Mouse (Mus musculus) lung, postnatal 0 days (tissue): ENCODE results near the gene Ptpn3. TPM values are rescaled to one million over a fixed set of nuclear protein-coding genes. Genes with fewer than 3 reads are reported as not detected.
"Not testable (repeated sequence)": the region's sequence is repeated elsewhere in the genome, so short reads cannot be mapped to it uniquely, and the experiment has no call there.

Experiments used
- ATAC-seq: fragments of 200-750 bp; cut with Nextera tagmentation; 2 replicates; pipeline ENCODE4 v1.8.0; 2017; ENCODE audit warnings: moderate library complexity
- DNase-seq: peaks from one replicate; pipeline ENCODE4 v3.0.0-alpha.2; 2016; ENCODE audit warnings: low spot score
- H3K27ac ChIP-seq: fragments of 300-500 bp; sonication (generic); 2 replicates; pipeline ENCODE4 v1.5.1; 2014; ENCODE audit warnings: antibody characterized with exemption, mild to moderate bottlenecking, low read length, mixed read lengths
- H3K27me3 ChIP-seq: fragments of 300-500 bp; sonication (generic); replicated peaks from 2 replicates; pipeline ENCODE4 v1.6.1; 2014; ENCODE audit warnings: low read length, mixed read lengths; ENCODE audit not compliant: insufficient read depth
- H3K36me3 ChIP-seq: fragments of 300-500 bp; sonication (generic); 2 replicates; pipeline ENCODE4 v1.6.1; 2014; ENCODE audit warnings: low read length, mixed read lengths; ENCODE audit not compliant: insufficient read depth
- H3K4me1 ChIP-seq: fragments of 300-500 bp; sonication (generic); 2 replicates; pipeline ENCODE4 v1.6.1; 2014; ENCODE audit warnings: antibody characterized with exemption, low read depth, low read length, mixed read lengths; ENCODE audit not compliant: insufficient read depth
- H3K4me2 ChIP-seq: fragments of 300-500 bp; sonication (generic); replicated peaks from 2 replicates; pipeline ENCODE4 v1.6.1; 2014; ENCODE audit warnings: low read depth, mild to moderate bottlenecking, low read length, moderate library complexity, mixed read lengths
- H3K4me3 ChIP-seq: fragments of 300-500 bp; sonication (generic); 2 replicates; pipeline ENCODE4 v1.5.1; 2014; ENCODE audit warnings: low read depth, low read length
- H3K9ac ChIP-seq: fragments of 300-500 bp; sonication (generic); replicated peaks from 2 replicates; pipeline ENCODE4 v1.6.1; 2014; ENCODE audit warnings: low read depth, mild to moderate bottlenecking
- H3K9me3 ChIP-seq: fragments of 300-500 bp; sonication (generic); 2 replicates; pipeline ENCODE4 v1.6.1; 2016; ENCODE audit warnings: low read length, mixed read lengths
- CTCF ChIP-seq: IDR thresholded peaks from 2 replicates; pipeline ENCODE4 v1.5.1; 2016; ENCODE audit warnings: antibody characterized with exemption, mild to moderate bottlenecking
- EP300 ChIP-seq: IDR thresholded peaks from 2 replicates; pipeline ENCODE4 v1.6.1; 2016; ENCODE audit warnings: antibody characterized with exemption, mild to moderate bottlenecking, control low read depth
- WGBS: fragments of 180-500 bp; shearing (Covaris S2); extraction: QIAGEN DNeasy Blood & Tissue Kit; methylation state at CpG from one replicate; pipeline ENCODE4 v1.1.7; 2014; 5-methylcytosine and 5-hydroxymethylcytosine counted together
- polyA plus RNA-seq: library from polyadenylated mRNA; unstranded; fragments of >200 nt; fragmentation: Nextera tagmentation; extraction: Ambion mirVana; gene quantifications from 2 replicates; pipeline ENCODE4 v1.2.1, GENCODE M21; 2015

Gene Ptpn3
- polyA plus RNA-seq, 1 experiment from 2014 or later: 4.7 TPM

DNA sequence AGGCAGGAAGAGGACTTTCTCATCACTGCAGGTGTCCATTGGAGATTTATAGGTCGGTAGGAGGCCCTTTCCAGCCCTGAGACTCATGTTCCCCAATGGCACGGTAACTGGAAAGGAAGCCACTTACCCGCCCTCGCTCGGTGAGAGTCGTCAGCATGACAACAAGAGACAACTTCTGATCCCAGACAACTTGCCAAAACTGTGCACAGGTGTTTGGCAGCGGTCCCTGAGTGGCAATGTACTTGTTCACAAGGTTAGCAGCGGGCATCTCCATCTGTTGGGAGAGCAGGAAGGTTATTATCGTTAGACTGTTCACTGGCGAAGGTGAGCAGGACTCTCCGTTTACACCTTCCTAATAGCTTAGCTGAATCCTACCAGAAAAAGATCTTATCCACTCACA lies 96.9 kb downstream of the Ptpn3 start:
- no peaks in the 10 kb centered on the region for H3K4me1 ChIP-seq
- no peak overlapping the region for H3K4me3 ChIP-seq
- 79% methylated on average over 11 of the region's 11 CpGs for WGBS
- DNase-seq: no peak
- H3K9ac ChIP-seq: no peak overlapping the region
- H3K4me2 ChIP-seq: no peak overlapping the region
- H3K9me3 ChIP-seq: no peaks in the 10 kb centered on the region
- no peak overlapping the region for H3K27ac ChIP-seq
- no peak for ATAC-seq
- TF ChIP-seq EP300 (no peak), CTCF (no peak)
- H3K36me3 ChIP-seq: no peaks in the 10 kb centered on the region
- H3K27me3 ChIP-seq: no peaks in the 10 kb centered on the region

DNA sequence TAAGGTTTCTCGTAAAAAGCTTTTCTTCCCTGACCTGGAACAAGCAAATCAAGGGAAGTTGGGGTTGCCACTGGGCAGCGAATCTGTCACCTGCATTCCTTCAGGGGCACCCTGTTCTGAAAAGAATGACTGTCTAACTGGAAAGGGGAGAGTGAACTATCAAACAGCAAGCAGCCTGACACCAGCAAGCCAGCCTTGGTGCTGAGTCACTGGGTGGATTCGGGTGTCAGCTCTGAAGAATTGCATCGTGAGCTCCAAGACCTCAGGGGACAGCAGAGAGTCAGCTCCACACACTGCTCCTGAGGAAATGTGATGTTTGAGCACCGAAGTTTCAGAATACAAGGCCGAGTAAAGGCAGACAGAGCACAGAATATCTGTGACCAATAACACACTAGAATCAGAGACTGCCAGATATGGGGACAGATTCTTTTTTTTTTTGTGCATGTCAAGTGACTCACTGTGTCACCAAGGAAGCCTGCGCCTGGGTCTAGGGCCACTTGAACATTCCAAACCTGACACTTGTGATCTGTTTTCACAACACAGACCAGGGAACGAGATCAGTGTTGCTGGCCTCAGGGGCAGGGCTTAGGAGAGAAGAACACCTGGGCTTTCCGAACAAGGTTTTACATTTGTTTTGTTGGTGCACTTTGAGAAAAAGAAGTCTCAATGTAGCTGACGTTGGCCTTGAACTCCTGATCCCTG lies 98.8 kb downstream of the Ptpn3 start:
- Histone ChIP-seq H3K4me2 (no peak overlapping the region), H3K4me3 (no peak overlapping the region), H3K4me1 (no peaks in the 10 kb centered on the region), H3K27ac (peak overlapping the region; percentile 84), H3K9ac (no peak overlapping the region), H3K36me3 (no peaks in the 10 kb centered on the region), H3K27me3 (no peaks in the 10 kb centered on the region), H3K9me3 (no peaks in the 10 kb centered on the region)
- DNase-seq (peak; percentile 89), ATAC-seq (peak; percentile 97)
- TF ChIP-seq CTCF (peak; percentile 42; the same call in 1 of the 2 replicates), EP300 (peak; percentile 76; the same call in 1 of the 2 replicates)
- WGBS: 38% methylated on average over 10 of the region's 10 CpGs

DNA sequence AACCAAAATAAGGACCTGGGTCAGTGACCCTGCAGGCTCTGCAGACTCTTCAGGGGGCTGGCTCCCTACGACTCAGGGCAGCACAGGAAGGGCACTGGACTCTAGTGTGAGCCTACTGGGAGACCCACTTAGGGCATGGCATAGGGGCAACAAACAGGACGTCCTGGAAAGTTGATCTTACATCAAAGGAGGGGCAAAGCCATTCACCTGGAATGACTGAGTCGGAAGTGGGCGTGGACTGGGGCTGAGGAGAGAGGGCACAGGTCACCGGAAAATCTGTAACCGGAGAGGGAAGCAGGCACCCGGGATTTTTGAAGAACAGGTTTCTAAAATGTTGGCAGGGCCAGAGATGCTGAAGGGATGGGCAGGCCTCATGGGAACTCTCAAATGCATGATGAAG lies 99.5 kb downstream of the Ptpn3 start:
- no peaks in the 10 kb centered on the region for H3K27me3 ChIP-seq
- no peaks in the 10 kb centered on the region for H3K9me3 ChIP-seq
- 36% methylated on average over 7 of the region's 7 CpGs for WGBS
- H3K4me1 ChIP-seq: no peaks in the 10 kb centered on the region
- no peak overlapping the region for H3K4me2 ChIP-seq
- peak; percentile 27 for DNase-seq
- no peak for TF ChIP-seq CTCF
- TF ChIP-seq EP300: no peak
- no peak overlapping the region for H3K4me3 ChIP-seq
- H3K9ac ChIP-seq: no peak overlapping the region
- ATAC-seq: 0 out of 2 replicates have a peak, but pooled peaks have one; percentile 11
- H3K27ac ChIP-seq: peak overlapping the region; percentile 84
- H3K36me3 ChIP-seq: no peaks in the 10 kb centered on the region; the same call in 1 of the 2 replicates

DNA sequence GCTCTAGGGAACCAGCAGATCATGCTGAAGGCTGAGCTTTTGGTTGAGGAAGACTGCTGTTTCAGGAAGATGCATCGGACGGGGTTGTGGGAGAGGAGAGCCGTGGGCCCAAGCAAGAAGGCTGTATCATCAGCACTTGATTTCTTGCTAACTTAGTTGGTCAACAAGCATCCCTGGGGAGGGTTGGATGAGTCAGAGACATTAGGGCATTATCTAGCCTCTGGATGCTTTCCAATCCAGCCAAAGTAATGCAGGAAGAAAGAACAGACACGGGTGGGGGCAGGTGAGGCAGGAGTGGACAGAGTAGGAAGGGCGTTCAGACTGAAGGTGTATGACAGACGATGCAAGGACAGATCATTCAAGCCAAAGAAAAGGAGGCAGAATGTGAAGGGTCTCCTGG lies 101.0 kb downstream of the Ptpn3 start:
- H3K27me3 ChIP-seq: no peaks in the 10 kb centered on the region
- H3K4me3 ChIP-seq: no peak overlapping the region
- no peak for TF ChIP-seq EP300
- no peak for TF ChIP-seq CTCF
- no peaks in the 10 kb centered on the region; the same call in 1 of the 2 replicates for H3K36me3 ChIP-seq
- no peaks in the 10 kb centered on the region for H3K4me1 ChIP-seq
- H3K9me3 ChIP-seq: no peaks in the 10 kb centered on the region
- ATAC-seq: no peak
- H3K4me2 ChIP-seq: no peak overlapping the region
- H3K9ac ChIP-seq: no peak overlapping the region
- WGBS: 94% methylated on average over 6 of the region's 6 CpGs
- H3K27ac ChIP-seq: no peak overlapping the region
- DNase-seq: no peak

DNA sequence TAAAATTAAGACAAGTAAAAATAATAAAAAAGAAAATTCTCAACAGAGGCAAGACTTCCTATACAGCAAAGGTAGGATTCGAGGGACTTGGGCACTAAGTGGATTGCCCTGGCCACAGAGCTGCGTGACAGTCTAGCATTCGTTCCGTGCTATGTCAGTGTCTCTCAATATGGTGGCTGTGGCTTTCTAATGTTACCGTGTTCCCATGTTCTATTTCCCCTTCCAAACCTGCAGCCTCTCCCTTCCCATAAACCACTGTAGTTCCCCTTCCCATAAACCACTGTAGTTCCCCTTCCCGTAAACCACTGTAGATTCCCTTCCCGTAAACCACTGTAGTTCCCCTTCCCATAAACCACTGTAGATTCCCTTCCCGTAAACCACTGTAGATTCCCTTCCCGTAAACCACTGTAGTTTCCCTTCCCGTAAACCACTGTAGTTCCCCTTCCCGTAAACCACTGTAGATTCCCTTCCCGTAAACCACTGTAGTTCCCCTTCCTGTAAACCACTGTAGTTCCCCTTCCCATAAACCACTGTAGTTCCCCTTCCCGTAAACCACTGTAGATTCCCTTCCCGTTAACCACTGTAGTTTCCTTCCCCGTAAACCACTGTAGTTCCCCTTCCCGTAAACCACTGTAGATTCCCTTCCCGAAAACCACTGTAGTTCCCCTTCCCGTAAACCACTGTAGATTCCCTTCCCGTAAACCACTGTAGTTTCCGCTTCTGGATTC lies 102.8 kb downstream of the Ptpn3 start:
- not testable (repeated sequence) for ATAC-seq, H3K9me3 ChIP-seq, DNase-seq, H3K4me2 ChIP-seq, H3K9ac ChIP-seq, H3K36me3 ChIP-seq, H3K27me3 ChIP-seq, H3K4me1 ChIP-seq, H3K4me3 ChIP-seq, H3K27ac ChIP-seq
- 91% methylated on average over 20 of the region's 20 CpGs for WGBS

DNA sequence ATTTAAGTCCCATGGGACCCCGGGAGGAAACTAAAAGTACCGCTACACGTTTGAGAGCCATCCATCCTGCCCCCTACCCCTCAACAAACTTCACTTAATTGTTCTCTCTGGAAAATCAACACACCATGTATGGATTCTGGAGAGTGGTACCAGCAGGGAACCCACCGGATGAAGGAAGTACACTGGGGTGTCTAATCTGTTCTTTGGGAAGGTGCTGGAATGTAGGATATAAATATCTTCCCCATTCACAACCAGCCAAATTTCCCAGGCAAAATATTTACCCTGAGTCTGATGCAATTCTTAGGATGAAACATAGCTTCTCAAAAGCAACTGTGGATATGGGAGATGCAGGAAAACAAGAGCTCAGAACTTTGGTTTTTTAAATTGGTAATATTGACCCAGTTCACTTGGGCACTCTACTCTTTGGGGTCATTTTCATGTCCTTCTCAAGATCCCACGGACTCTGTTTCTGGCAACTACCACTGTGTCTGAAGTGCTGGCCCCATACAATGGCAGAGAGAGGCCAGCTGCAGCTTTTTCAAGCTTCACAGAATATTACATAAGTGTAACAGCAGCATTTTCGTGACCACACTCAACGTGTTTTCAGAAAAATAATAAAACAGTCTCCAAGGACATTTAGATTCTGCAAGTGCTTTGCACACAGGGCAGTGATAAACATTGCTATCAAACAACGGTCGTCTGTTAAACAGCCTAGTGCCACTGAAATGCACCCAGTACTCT lies 109.9 kb downstream of the Ptpn3 start:
- Histone ChIP-seq H3K9ac (no peak overlapping the region), H3K9me3 (no peaks in the 10 kb centered on the region), H3K4me1 (no peaks in the 10 kb centered on the region; the same call in 1 of the 2 replicates), H3K4me2 (no peak overlapping the region), H3K27ac (no peak overlapping the region), H3K27me3 (no peaks in the 10 kb centered on the region), H3K4me3 (no peak overlapping the region), H3K36me3 (no peaks in the 10 kb centered on the region)
- TF ChIP-seq CTCF: no peak
- peak; percentile 31 for TF ChIP-seq EP300
- WGBS: 41% methylated on average over 9 of the region's 9 CpGs
- peak; percentile 41; the same call in 1 of the 2 replicates for ATAC-seq
- peak; percentile 50 for DNase-seq
